Mouse (Mus musculus): ENCODE measurements at regions not wholly inside any gene's neighbourhood (a gene's known extent, or its start where the extent isn't known, plus 50 kb on each side); places are given as distances from the start of the nearest gene placed in this dataset.

GRCm38 (mm10) chr10:91314441-91314840, 133.3 kb upstream of the Tmpo start:
- DNase-seq (ENCODE audit: low spot score in 2 of 2), result no peak

- DNase-seq (ENCODE audit: low spot score in 2 of 2), result no peak
Observed at GRCm38 (mm10) chr10:91313316-91313715, 132.2 kb upstream of the Tmpo start.

GRCm38 (mm10) chr10:91312913-91313312, 131.8 kb upstream of the Tmpo start:
- no peak for DNase-seq (ENCODE audit: low spot score in 2 of 2)

GRCm38 (mm10) chr10:91300067-91300466, 119.0 kb upstream of the Tmpo start:
- no peak for DNase-seq (ENCODE audit: low spot score in 2 of 2)

- DNase-seq (ENCODE audit: low spot score in 2 of 2), result no peak
Observed at GRCm38 (mm10) chr10:91297792-91298460, 116.8 kb upstream of the Tmpo start.

GRCm38 (mm10) chr10:91295345-91295744, 114.2 kb upstream of the Tmpo start:
- DNase-seq (ENCODE audit: low spot score in 2 of 2), result no peak

- DNase-seq (ENCODE audit: low spot score in 2 of 2), result no peak
Observed at GRCm38 (mm10) chr10:91293226-91293625, 112.1 kb upstream of the Tmpo start.

- no peak for DNase-seq (ENCODE audit: low spot score in 2 of 2)
Observed at GRCm38 (mm10) chr10:91284259-91284658, 103.1 kb upstream of the Tmpo start.

GRCm38 (mm10) chr10:91270955-91271741, 90.0 kb upstream of the Tmpo start:
- DNase-seq (ENCODE audit: low spot score in 2 of 2), result peak; percentile 70 to 76

GRCm38 (mm10) chr10:91270268-91270954, 89.3 kb upstream of the Tmpo start:
- DNase-seq (ENCODE audit: low spot score in 2 of 2), result peak; percentile 67 to 71

GRCm38 (mm10) chr10:91267886-91268285, 86.8 kb upstream of the Tmpo start:
- no peak for DNase-seq (ENCODE audit: low spot score in 2 of 2)

- DNase-seq (ENCODE audit: low spot score in 2 of 2), result no peak
Observed at GRCm38 (mm10) chr10:91260416-91260815, 79.3 kb upstream of the Tmpo start.

- DNase-seq (ENCODE audit: low spot score in 2 of 2), result no peak
Observed at GRCm38 (mm10) chr10:91249681-91250195, 68.6 kb upstream of the Tmpo start.

GRCm38 (mm10) chr10:91244297-91244696, 63.2 kb upstream of the Tmpo start:
- DNase-seq (ENCODE audit: low spot score in 2 of 2), result no peak

- DNase-seq (ENCODE audit: low spot score in 2 of 2), result peak; percentile 24 to 57
Observed at GRCm38 (mm10) chr10:91242491-91243046, 61.5 kb upstream of the Tmpo start.

- no peak for DNase-seq (ENCODE audit: low spot score in 2 of 2)
Observed at GRCm38 (mm10) chr10:91241611-91242005, 60.5 kb upstream of the Tmpo start.

GRCm38 (mm10) chr10:91240856-91241610, 59.9 kb upstream of the Tmpo start:
- no peak for DNase-seq (ENCODE audit: low spot score in 2 of 2)

- DNase-seq (ENCODE audit: low spot score in 2 of 2), result no peak
Observed at GRCm38 (mm10) chr10:91240320-91240719, 59.2 kb upstream of the Tmpo start.

GRCm38 (mm10) chr10:91236844-91237243, 55.7 kb upstream of the Tmpo start:
- peak in 1 of 2 experiments; percentile 6 for DNase-seq (ENCODE audit: low spot score in 2 of 2)

GRCm38 (mm10) chr10:91234709-91235108, 53.6 kb upstream of the Tmpo start:
- DNase-seq (ENCODE audit: low spot score in 2 of 2), result no peak
